Mouse (Mus musculus): ENCODE results near the gene Slc36a1.

Gene Slc36a1

DNA sequence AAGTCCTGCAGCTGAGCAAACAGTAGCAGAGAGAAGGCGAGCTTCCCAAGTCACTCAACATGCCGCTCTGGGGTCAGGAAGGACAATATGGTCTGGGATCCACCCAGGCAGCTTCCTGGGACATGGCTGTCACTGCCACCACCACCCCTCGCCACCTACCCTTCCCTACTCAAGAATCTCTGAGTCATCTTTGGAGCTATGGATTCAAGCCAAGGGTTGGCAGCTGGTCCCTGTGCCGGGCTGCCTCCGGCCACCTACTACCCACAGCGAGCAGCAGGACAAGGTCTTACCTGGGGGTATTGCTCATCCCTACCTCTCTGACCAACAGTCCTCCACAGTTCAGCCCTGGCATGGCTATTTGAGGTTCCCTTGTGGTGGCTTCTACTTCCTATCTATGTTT, 70.6 kb downstream of the Slc36a1 start:
- no peak for DNase-seq (ENCODE audit: low read depth, low spot score)

Data from CD4-positive, CD25-positive, alpha-beta regulatory T cell, adult 2 months (primary cell).